Mouse (Mus musculus) liver, adult 2 months (tissue): ENCODE results near the gene Tk1. TPM values are rescaled to one million over a fixed set of nuclear protein-coding genes. Genes with fewer than 3 reads are reported as not detected.
"Not testable (repeated sequence)": the region's sequence is repeated elsewhere in the genome, so short reads cannot be mapped to it uniquely, and the experiment has no call there.

ENCODE experiments used
- DNase-seq: peaks from one replicate; pipeline ENCODE4 v3.0.0-alpha.2; 2011; ENCODE audit warnings: low read depth, low spot score; ENCODE audit errors: extremely low read depth
- H3K27ac ChIP-seq: fragments of 200-500 bp; replicated peaks from 2 replicates; pipeline ENCODE4 v1.5.1; 2012; ENCODE audit warnings: low read depth, mild to moderate bottlenecking, control low read depth, inconsistent platforms, low read length; ENCODE audit not compliant: insufficient read depth
- H3K27me3 ChIP-seq: fragments of 200-500 bp; 2 replicates; pipeline ENCODE4 v1.6.1; 2012; ENCODE audit warnings: mild to moderate bottlenecking, moderate library complexity, low read length, inconsistent platforms; ENCODE audit not compliant: control insufficient read depth, insufficient read depth
- H3K36me3 ChIP-seq: fragments of 200-500 bp; 2 replicates; pipeline ENCODE4 v1.6.1; 2012; ENCODE audit warnings: low read length, inconsistent platforms; ENCODE audit not compliant: control insufficient read depth, insufficient read depth
- H3K4me1 ChIP-seq: fragments of 200-500 bp; 2 replicates; pipeline ENCODE4 v1.6.1; 2011; ENCODE audit warnings: low read length; ENCODE audit not compliant: control insufficient read depth, insufficient read depth
- H3K4me3 ChIP-seq: fragments of 200-500 bp; 2 replicates; pipeline ENCODE4 v1.5.1; 2011; ENCODE audit warnings: low read depth, mild to moderate bottlenecking, control low read depth, low read length, moderate library complexity; ENCODE audit not compliant: insufficient read depth
- H3K79me2 ChIP-seq: fragments of 200-500 bp; 2 replicates; pipeline ENCODE4 v1.6.1; 2012; ENCODE audit warnings: inconsistent platforms, mild to moderate bottlenecking, low read length, moderate library complexity; ENCODE audit not compliant: control insufficient read depth, insufficient read depth
- H3K9ac ChIP-seq: fragments of 200-500 bp; 2 replicates; pipeline ENCODE4 v1.6.1; 2012; ENCODE audit warnings: low read depth, mild to moderate bottlenecking, control low read depth, inconsistent platforms, low read length
- CTCF ChIP-seq: fragments of 200-500 bp; IDR thresholded peaks from 2 replicates; pipeline ENCODE4 v1.5.1; 2011; ENCODE audit warnings: low read depth, low read length, control low read depth
- POLR2A ChIP-seq: fragments of 200-500 bp; IDR thresholded peaks from 2 replicates; pipeline ENCODE4 v1.6.1; 2011; ENCODE audit warnings: low read length, control low read depth; ENCODE audit not compliant: insufficient read depth; ENCODE audit errors: extremely low read depth
- WGBS: fragments of 180-500 bp; shearing (Covaris S2); methylation state at CpG from one replicate; pipeline ENCODE4 v1.1.7; 2018; 5-methylcytosine and 5-hydroxymethylcytosine counted together
- polyA plus RNA-seq: library from polyadenylated mRNA; depleted of rRNA; stranded (reverse); fragments of >200 nt; gene quantifications from 2 replicates; pipeline ENCODE4 v1.2.3, GENCODE M21; 2012
- total RNA-seq: library from RNA; depleted of rRNA; stranded (reverse); fragments of >200 nt; gene quantifications from 2 replicates; pipeline ENCODE4 v1.2.3, GENCODE M21; 2014

The Tk1 gene
- total and polyA plus RNA-seq, 2 experiments: 45.6 to 56.9 TPM

GRCm38 (mm10) chr11:117823411-117823810 is 2.5 kb downstream of the Tk1 start:
- TF ChIP-seq CTCF: no peak
- no peak for TF ChIP-seq POLR2A
- 26% methylated on average over 6 of the region's 6 CpGs for WGBS
- Histone ChIP-seq H3K27me3 (no peaks in the 10 kb centered on the region), H3K4me3 (no peak overlapping the region), H3K27ac (peak overlapping the region; percentile 38; the same call in 1 of the 2 replicates), H3K36me3 (no peaks in the 10 kb centered on the region), H3K79me2 (no peaks in the 10 kb centered on the region), H3K4me1 (peaks cover 36% of the 10 kb centered on the region), H3K9ac (no peak overlapping the region)
- peak; percentile 84 for DNase-seq

- Histone ChIP-seq H3K27ac (no peak overlapping the region), H3K79me2 (no peaks in the 10 kb centered on the region), H3K9ac (no peak overlapping the region), H3K36me3 (no peaks in the 10 kb centered on the region; the same call in 1 of the 2 replicates), H3K4me1 (peaks cover 30% of the 10 kb centered on the region), H3K27me3 (no peaks in the 10 kb centered on the region), H3K4me3 (no peak overlapping the region)
- TF ChIP-seq POLR2A (no peak), CTCF (no peak)
- 78% methylated on average over 7 of the region's 7 CpGs for WGBS
- no peak for DNase-seq
Observed at GRCm38 (mm10) chr11:117822728-117823241, 3.1 kb downstream of the Tk1 start.

GRCm38 (mm10) chr11:117821868-117822267 is 4.0 kb downstream of the Tk1 start:
- 29% methylated on average over 9 of the region's 9 CpGs for WGBS
- peaks cover 3% of the 10 kb centered on the region; the same call in 1 of the 2 replicates for H3K36me3 ChIP-seq
- peaks cover 25% of the 10 kb centered on the region for H3K4me1 ChIP-seq
- no peaks in the 10 kb centered on the region for H3K27me3 ChIP-seq
- no peak overlapping the region for H3K4me3 ChIP-seq
- no peaks in the 10 kb centered on the region for H3K79me2 ChIP-seq
- no peak for TF ChIP-seq CTCF
- TF ChIP-seq POLR2A: no peak
- H3K27ac ChIP-seq: no peak overlapping the region
- peak; percentile 60 for DNase-seq
- H3K9ac ChIP-seq: no peak overlapping the region

- WGBS: 59% methylated on average over 7 of the region's 7 CpGs
- H3K4me1 ChIP-seq: peaks cover 25% of the 10 kb centered on the region
- DNase-seq: no peak
Observed at GRCm38 (mm10) chr11:117820173-117820572, 5.7 kb downstream of the Tk1 start.

GRCm38 (mm10) chr11:117819095-117819494 is 6.8 kb downstream of the Tk1 start:
- no peak overlapping the region for H3K9ac ChIP-seq
- H3K4me3 ChIP-seq: no peak overlapping the region
- H3K79me2 ChIP-seq: 0 out of 2 replicates have a peak, but pooled peaks cover 4% of the 10 kb centered on the region
- DNase-seq: peak; percentile 91
- peaks cover 18% of the 10 kb centered on the region for H3K4me1 ChIP-seq
- H3K36me3 ChIP-seq: peaks cover 4% of the 10 kb centered on the region; the same call in 1 of the 2 replicates
- 20% methylated on average over 8 of the region's 8 CpGs for WGBS
- 0 out of 2 replicates have a peak overlapping the region, but pooled peaks have one; percentile 9 for H3K27ac ChIP-seq
- TF ChIP-seq CTCF (no peak), POLR2A (no peak)
- H3K27me3 ChIP-seq: no peaks in the 10 kb centered on the region

More at GRCm38 (mm10) chr11:117820173-117820572, 5.7 kb downstream of the Tk1 start:
- H3K27ac ChIP-seq: no peak overlapping the region
- H3K79me2 ChIP-seq: 0 out of 2 replicates have a peak, but pooled peaks cover 4% of the 10 kb centered on the region
- no peak overlapping the region for H3K4me3 ChIP-seq
- no peaks in the 10 kb centered on the region for H3K27me3 ChIP-seq
- no peak overlapping the region for H3K9ac ChIP-seq
- H3K36me3 ChIP-seq: peaks cover 4% of the 10 kb centered on the region; the same call in 1 of the 2 replicates
- no peak for TF ChIP-seq POLR2A
- TF ChIP-seq CTCF: no peak

- Histone ChIP-seq H3K36me3 (peaks cover 4% of the 10 kb centered on the region; the same call in 1 of the 2 replicates), H3K4me3 (no peak overlapping the region), H3K4me1 (peaks cover 9% of the 10 kb centered on the region), H3K27me3 (no peaks in the 10 kb centered on the region), H3K27ac (no peak overlapping the region), H3K79me2 (peaks cover 19% of the 10 kb centered on the region), H3K9ac (no peak overlapping the region)
- no peak for DNase-seq
- 86% methylated on average over 13 of the region's 13 CpGs for WGBS
- TF ChIP-seq POLR2A: no peak
- no peak for TF ChIP-seq CTCF
Observed at GRCm38 (mm10) chr11:117816389-117816996, 9.4 kb downstream of the Tk1 start.

- DNase-seq, H3K27ac ChIP-seq, H3K9ac ChIP-seq, H3K27me3 ChIP-seq, H3K4me3 ChIP-seq, H3K36me3 ChIP-seq: not testable (repeated sequence)
- Histone ChIP-seq H3K79me2 (peaks cover 24% of the 10 kb centered on the region), H3K4me1 (peaks cover 12% of the 10 kb centered on the region)
- WGBS: 92% methylated on average over 9 of the region's 9 CpGs
Observed at GRCm38 (mm10) chr11:117815850-117816249, 10.0 kb downstream of the Tk1 start.
